ENCODE assay signal across 13 mouse cellular contexts in the genomic region with DNA sequence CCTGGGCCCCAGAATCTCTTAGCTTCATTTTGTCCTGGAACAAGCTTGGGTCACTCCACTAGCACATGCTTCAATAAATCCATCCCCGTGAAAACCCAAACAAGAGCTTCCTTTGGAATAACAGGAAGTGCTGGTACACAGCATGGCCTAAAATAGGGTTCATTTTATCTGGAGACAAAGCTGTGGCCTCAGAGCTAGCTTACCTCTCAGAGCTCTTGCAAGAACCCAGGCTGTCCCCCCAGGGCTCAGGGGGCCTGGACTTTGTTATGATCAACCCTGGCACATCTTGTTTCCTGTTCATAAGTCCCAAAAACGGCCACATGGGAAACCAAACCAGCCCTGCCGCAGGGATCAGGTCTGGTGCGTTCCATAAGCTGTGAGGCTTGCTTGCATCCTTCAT.
DNase-seq lines count a peak whose midpoint lies in the region; ATAC-seq and TF ChIP-seq lines count a peak whose summit lies in the region.
"Had no signal": no experiment of that assay in that cellular context is flagged by ENCODE, and none has a peak within 500 bp of the region (broad histone marks: within the 10 kb centered on the region; RNA-seq: fewer than 3 reads in every experiment).

No protein-coding gene starts in this region.

- TF ChIP-seq EP300 in lung, postnatal 0 days (IDR thresholded peaks at IDR 0.05): peak; percentile 79

- H3K36me3 ChIP-seq in hindbrain, embryonic 12.5 days: no peaks in the 10 kb centered on the region
- no peaks in the 10 kb centered on the region for H3K36me3 ChIP-seq in hindbrain, embryonic 16.5 days (ENCODE audit: control insufficient read depth, insufficient read depth, low read length)
- H3K36me3 ChIP-seq in embryonic facial prominence, embryonic 13.5 days: no peaks in the 10 kb centered on the region
- no peaks in the 10 kb centered on the region for H3K36me3 ChIP-seq in heart, embryonic 16.5 days (ENCODE audit: control insufficient read depth, insufficient read depth)
- H3K36me3 ChIP-seq in lung, postnatal 0 days (ENCODE audit: insufficient read depth, low read length): no peaks in the 10 kb centered on the region

- TF ChIP-seq CTCF in lung, postnatal 0 days (IDR thresholded peaks at IDR 0.05): no peak

- no peak overlapping the region for H3K4me2 ChIP-seq in hindbrain, embryonic 12.5 days (replicated peaks)
- H3K4me2 ChIP-seq in hindbrain, embryonic 16.5 days (ENCODE audit: low read length): no peak overlapping the region
- H3K4me2 ChIP-seq in embryonic facial prominence, embryonic 13.5 days: no peak overlapping the region
- H3K4me2 ChIP-seq in heart, embryonic 16.5 days (ENCODE audit: low read depth, low read length): no peak overlapping the region
- H3K4me2 ChIP-seq in lung, postnatal 0 days (replicated peaks; ENCODE audit: low read depth, low read length): no peak overlapping the region

- ATAC-seq in hindbrain, embryonic 12.5 days (ENCODE audit: low FRiP score): no peak
- no peak for ATAC-seq in hindbrain, embryonic 16.5 days
- ATAC-seq in embryonic facial prominence, embryonic 13.5 days (ENCODE audit: insufficient number of reproducible peaks, insufficient read depth, low FRiP score, low TSS enrichment, low read depth): no peak
- ATAC-seq in heart, embryonic 16.5 days (replicated peaks; ENCODE audit: extremely low read depth, insufficient read depth, low FRiP score): no peak
- peak; percentile 9; the same call in 1 of the 2 replicates for ATAC-seq in lung, postnatal 0 days

- H3K9ac ChIP-seq in hindbrain, embryonic 12.5 days: no peak overlapping the region
- no peak overlapping the region for H3K9ac ChIP-seq in hindbrain, embryonic 16.5 days (ENCODE audit: low read depth, low read length)
- H3K9ac ChIP-seq in embryonic facial prominence, embryonic 13.5 days: no peak overlapping the region
- H3K9ac ChIP-seq in heart, embryonic 16.5 days (ENCODE audit: low read length): peak overlapping the region; percentile 36; the same call in 1 of the 2 replicates
- H3K9ac ChIP-seq in lung, postnatal 0 days (replicated peaks; ENCODE audit: low read depth): no peak overlapping the region

- H3K4me1 ChIP-seq in hindbrain, embryonic 12.5 days: peaks cover 68% of the 10 kb centered on the region
- peaks cover 13% of the 10 kb centered on the region for H3K4me1 ChIP-seq in hindbrain, embryonic 16.5 days (ENCODE audit: control insufficient read depth, insufficient read depth, low read depth, low read length)
- peaks cover 90% of the 10 kb centered on the region for H3K4me1 ChIP-seq in embryonic facial prominence, embryonic 13.5 days
- peaks cover 89% of the 10 kb centered on the region for H3K4me1 ChIP-seq in heart, embryonic 16.5 days (ENCODE audit: control insufficient read depth, insufficient read depth, low read length)
- H3K4me1 ChIP-seq in lung, postnatal 0 days (ENCODE audit: insufficient read depth, low read depth, low read length): peaks cover 58% of the 10 kb centered on the region

- H3K4me3 ChIP-seq in hindbrain, embryonic 12.5 days: no peak overlapping the region
- no peak overlapping the region for H3K4me3 ChIP-seq in hindbrain, embryonic 16.5 days (ENCODE audit: low read length)
- H3K4me3 ChIP-seq in embryonic facial prominence, embryonic 13.5 days: no peak overlapping the region
- H3K4me3 ChIP-seq in heart, embryonic 16.5 days (ENCODE audit: low read length): no peak overlapping the region
- no peak overlapping the region for H3K4me3 ChIP-seq in lung, postnatal 0 days (ENCODE audit: low read depth, low read length)

- H3K27ac ChIP-seq in hindbrain, embryonic 12.5 days: 0 out of 2 replicates have a peak overlapping the region, but pooled peaks have one; percentile 12
- H3K27ac ChIP-seq in hindbrain, embryonic 16.5 days (ENCODE audit: low read depth, low read length): no peak overlapping the region
- H3K27ac ChIP-seq in embryonic facial prominence, embryonic 13.5 days: peak overlapping the region; percentile 29; the same call in 1 of the 2 replicates
- H3K27ac ChIP-seq in heart, embryonic 16.5 days (ENCODE audit: low read length): peak overlapping the region; percentile 83
- peak overlapping the region; percentile 81 for H3K27ac ChIP-seq in lung, postnatal 0 days (ENCODE audit: low read length)
- H3K27ac ChIP-seq: macrophage had no signal

- H3K27me3 ChIP-seq in hindbrain, embryonic 12.5 days: no peaks in the 10 kb centered on the region
- no peaks in the 10 kb centered on the region for H3K27me3 ChIP-seq in hindbrain, embryonic 16.5 days (replicated peaks; ENCODE audit: control insufficient read depth, insufficient read depth, low read length)
- no peaks in the 10 kb centered on the region for H3K27me3 ChIP-seq in embryonic facial prominence, embryonic 13.5 days
- H3K27me3 ChIP-seq in heart, embryonic 16.5 days (ENCODE audit: control insufficient read depth, insufficient read depth, low read length): no peaks in the 10 kb centered on the region
- no peaks in the 10 kb centered on the region for H3K27me3 ChIP-seq in lung, postnatal 0 days (replicated peaks; ENCODE audit: insufficient read depth, low read length)

- DNase-seq in lung, postnatal 0 days (ENCODE audit: low spot score): peak; percentile 64
- no peak for DNase-seq in adrenal gland, adult (ENCODE audit: inconsistent age in 2 of 2, low spot score in 1 of 2)
- no peak for DNase-seq in spleen, postnatal 10 days (ENCODE audit: low spot score in 2 of 2)
- no peak for DNase-seq in urinary bladder, postnatal 10 days (ENCODE audit: low spot score)
- DNase-seq: adrenal gland, postnatal 10 days; cerebellum, postnatal 25 days; layer of hippocampus, adult 9-11 months had no signal

- 52% methylated on average over 4 of the region's 4 CpGs for WGBS in hindbrain, embryonic 12.5 days
- 63% methylated on average over 4 of the region's 4 CpGs for WGBS in hindbrain, embryonic 16.5 days
- WGBS in embryonic facial prominence, embryonic 13.5 days: 11% methylated on average over 4 of the region's 4 CpGs
- WGBS in heart, embryonic 16.5 days: 34% methylated on average over 4 of the region's 4 CpGs
- 44% methylated on average over 4 of the region's 4 CpGs for WGBS in lung, postnatal 0 days

- no peaks in the 10 kb centered on the region for H3K9me3 ChIP-seq in hindbrain, embryonic 12.5 days (replicated peaks)
- H3K9me3 ChIP-seq in hindbrain, embryonic 16.5 days (ENCODE audit: control insufficient read depth, low read length): no peaks in the 10 kb centered on the region
- H3K9me3 ChIP-seq in embryonic facial prominence, embryonic 13.5 days: no peaks in the 10 kb centered on the region
- H3K9me3 ChIP-seq in heart, embryonic 16.5 days (replicated peaks; ENCODE audit: control insufficient read depth, low read length): no peaks in the 10 kb centered on the region
- no peaks in the 10 kb centered on the region for H3K9me3 ChIP-seq in lung, postnatal 0 days (ENCODE audit: low read length)
- H3K9me3 ChIP-seq: G1E had no signal
